Mouse (Mus musculus) induced T-regulatory cell, adult 2 months (primary cell): ENCODE data around the gene Olfr911-ps1.

Source experiments
- DNase-seq: peaks from one replicate; pipeline ENCODE4 v3.0.0-alpha.2; 2012; ENCODE audit warnings: low read depth

The Olfr911-ps1 gene

GRCm38 (mm10) chr9:38521280-38521679, at the start of gene Olfr911-ps1:
TSS of gene Olfr911-ps1 (plus strand) at chr9:38521580.
- no peak for DNase-seq

GRCm38 (mm10) chr9:38486785-38487184, 34.6 kb upstream of the Olfr911-ps1 start, which contains the start of gene Olfr906:
TSS of gene Olfr906 (plus strand) at chr9:38487085.
- DNase-seq = no peak

- DNase-seq = no peak
These were observed 25.9 kb upstream of the Olfr911-ps1 start, which contains the start of gene Olfr907 for GRCm38 (mm10) chr9:38495501-38495900. TSS of gene Olfr907 (plus strand) at chr9:38495801.

- DNase-seq = no peak
These were observed 9.0 kb upstream of the Olfr911-ps1 start for GRCm38 (mm10) chr9:38512353-38512752.

GRCm38 (mm10) chr9:38537549-38537948, 16.2 kb downstream of the Olfr911-ps1 start, which contains the start of gene Olfr910:
TSS of gene Olfr910 (plus strand) at chr9:38537849.
- DNase-seq = no peak
